ENCODE assay signal across 24 mouse cellular contexts in genomic region chr4:71727611-71728010, GRCm38 (mm10). TPM values are rescaled to one million over a fixed set of nuclear protein-coding genes. Genes with fewer than 3 reads are reported as not detected.
DNase-seq lines count a peak whose midpoint lies in the region; ATAC-seq and TF ChIP-seq lines count a peak whose summit lies in the region.
"Had no signal": no experiment of that assay in that cellular context is flagged by ENCODE, and none has a peak within 500 bp of the region (broad histone marks: within the 10 kb centered on the region; RNA-seq: fewer than 3 reads in every experiment).

No protein-coding gene starts in this region.

- H3K27me3 ChIP-seq in kidney, postnatal 0 days (ENCODE audit: insufficient read depth, low read length) = no peaks in the 10 kb centered on the region
- H3K27me3 ChIP-seq in kidney, adult 2 months (replicated peaks; ENCODE audit: control insufficient read depth, insufficient read depth, low read length) = no peaks in the 10 kb centered on the region
- no peaks in the 10 kb centered on the region for H3K27me3 ChIP-seq in neural tube, embryonic 12.5 days (replicated peaks)
- no peaks in the 10 kb centered on the region for H3K27me3 ChIP-seq in forebrain, embryonic 14.5 days (replicated peaks; ENCODE audit: control insufficient read depth, insufficient read depth, low read length)
- H3K27me3 ChIP-seq: embryonic facial prominence, embryonic 12.5 days; heart, embryonic 13.5 days; intestine, embryonic 15.5 days; kidney, embryonic 15.5 days; stomach, embryonic 15.5 days had no signal

- no peaks in the 10 kb centered on the region for H3K36me3 ChIP-seq in kidney, postnatal 0 days (ENCODE audit: insufficient read depth, low read length)
- H3K36me3 ChIP-seq in kidney, adult 2 months (ENCODE audit: control insufficient read depth, insufficient read depth, low read length) = no peaks in the 10 kb centered on the region
- H3K36me3 ChIP-seq in neural tube, embryonic 12.5 days = no peaks in the 10 kb centered on the region
- no peaks in the 10 kb centered on the region for H3K36me3 ChIP-seq in forebrain, embryonic 14.5 days (ENCODE audit: control insufficient read depth, insufficient read depth, low read length)
- H3K36me3 ChIP-seq: embryonic facial prominence, embryonic 12.5 days; G1E; heart, embryonic 13.5 days; intestine, embryonic 15.5 days; kidney, embryonic 15.5 days; midbrain, embryonic 10.5 days; stomach, embryonic 15.5 days had no signal

- no peaks in the 10 kb centered on the region for H3K9me3 ChIP-seq in kidney, postnatal 0 days (replicated peaks; ENCODE audit: low read length)
- no peaks in the 10 kb centered on the region for H3K9me3 ChIP-seq in neural tube, embryonic 12.5 days
- H3K9me3 ChIP-seq in forebrain, embryonic 14.5 days (replicated peaks; ENCODE audit: control insufficient read depth, low read length) = no peaks in the 10 kb centered on the region
- H3K9me3 ChIP-seq: embryonic facial prominence, embryonic 12.5 days; heart, embryonic 13.5 days; kidney, embryonic 15.5 days; midbrain, embryonic 10.5 days; stomach, embryonic 15.5 days had no signal

- no peak overlapping the region for H3K4me2 ChIP-seq in kidney, postnatal 0 days (ENCODE audit: low read length)
- no peak overlapping the region for H3K4me2 ChIP-seq in neural tube, embryonic 12.5 days (replicated peaks)
- no peak overlapping the region for H3K4me2 ChIP-seq in forebrain, embryonic 14.5 days (ENCODE audit: low read length)
- H3K4me2 ChIP-seq: embryonic facial prominence, embryonic 12.5 days; heart, embryonic 13.5 days; intestine, embryonic 15.5 days; kidney, embryonic 15.5 days; stomach, embryonic 15.5 days had no signal

- ATAC-seq in kidney, postnatal 0 days (replicated peaks; ENCODE audit: low FRiP score, low read depth) = no peak
- ATAC-seq in neural tube, embryonic 12.5 days (ENCODE audit: low FRiP score, low read depth) = 0 out of 2 replicates have a peak, but pooled peaks have one; percentile 9
- peak; percentile 90 for ATAC-seq in forebrain, embryonic 14.5 days
- ATAC-seq: CD4-positive, CD25-positive, alpha-beta regulatory T cell, adult 4 months; intestine, embryonic 15.5 days; lung, postnatal 0 days had no signal

- TF ChIP-seq CTCF in kidney, postnatal 0 days (IDR thresholded peaks at IDR 0.05; ENCODE audit: low read depth) = no peak
- TF ChIP-seq CTCF in kidney, adult 2 months (conservative IDR thresholded peaks at IDR 0.05; ENCODE audit: insufficient read depth, insufficient read length, low read depth, low read length) = no peak

- WGBS in kidney, postnatal 0 days = 55% methylated on average over 2 of the region's 2 CpGs
- WGBS in kidney, adult 2 months = 60% methylated on average over 2 of the region's 2 CpGs
- WGBS in neural tube, embryonic 12.5 days = 40% methylated on average over 2 of the region's 2 CpGs
- 45% methylated on average over 2 of the region's 2 CpGs for WGBS in forebrain, embryonic 14.5 days

- no peaks in the 10 kb centered on the region for H3K4me1 ChIP-seq in kidney, postnatal 0 days (replicated peaks; ENCODE audit: insufficient read depth, low read length)
- no peaks in the 10 kb centered on the region for H3K4me1 ChIP-seq in kidney, adult 2 months (ENCODE audit: control insufficient read depth, insufficient read depth, low read length)
- H3K4me1 ChIP-seq in neural tube, embryonic 12.5 days = no peaks in the 10 kb centered on the region
- no peaks in the 10 kb centered on the region; the same call in 1 of the 2 replicates for H3K4me1 ChIP-seq in forebrain, embryonic 14.5 days (ENCODE audit: control insufficient read depth, insufficient read depth, low read length)
- H3K4me1 ChIP-seq: embryonic facial prominence, embryonic 12.5 days; heart, embryonic 13.5 days; intestine, embryonic 15.5 days; kidney, embryonic 15.5 days; midbrain, embryonic 10.5 days; stomach, embryonic 15.5 days had no signal

- no peak overlapping the region for H3K27ac ChIP-seq in kidney, postnatal 0 days
- H3K27ac ChIP-seq in kidney, adult 2 months (ENCODE audit: insufficient read depth, low read depth, low read length) = no peak overlapping the region
- no peak overlapping the region for H3K27ac ChIP-seq in neural tube, embryonic 12.5 days
- no peak overlapping the region for H3K27ac ChIP-seq in forebrain, embryonic 14.5 days (ENCODE audit: low read depth, low read length)
- H3K27ac ChIP-seq: embryonic facial prominence, embryonic 12.5 days; heart, embryonic 13.5 days; intestine, embryonic 15.5 days; kidney, embryonic 15.5 days; midbrain, embryonic 10.5 days; stomach, embryonic 15.5 days had no signal

- intact Hi-C loops in heart, postnatal 25 days (cut with DNase I) = no loop called here

- H3K9ac ChIP-seq in kidney, postnatal 0 days (ENCODE audit: low read depth, low read length) = no peak overlapping the region
- H3K9ac ChIP-seq in neural tube, embryonic 12.5 days = no peak overlapping the region
- no peak overlapping the region for H3K9ac ChIP-seq in forebrain, embryonic 14.5 days (ENCODE audit: low read length)
- H3K9ac ChIP-seq: embryonic facial prominence, embryonic 12.5 days; heart, embryonic 13.5 days; intestine, embryonic 15.5 days; kidney, embryonic 15.5 days; stomach, embryonic 15.5 days had no signal

- no peak overlapping the region for H3K4me3 ChIP-seq in kidney, postnatal 0 days (replicated peaks; ENCODE audit: low read depth, low read length)
- H3K4me3 ChIP-seq in kidney, adult 2 months (ENCODE audit: insufficient read depth, low read depth, low read length) = no peak overlapping the region
- no peak overlapping the region for H3K4me3 ChIP-seq in neural tube, embryonic 12.5 days
- H3K4me3 ChIP-seq in forebrain, embryonic 14.5 days (ENCODE audit: low read depth, low read length) = no peak overlapping the region
- H3K4me3 ChIP-seq: embryonic facial prominence, embryonic 12.5 days; heart, embryonic 13.5 days; intestine, embryonic 15.5 days; kidney, embryonic 15.5 days; midbrain, embryonic 10.5 days; myocyte; stomach, embryonic 15.5 days had no signal

- DNase-seq in kidney, postnatal 0 days (ENCODE audit: low spot score) = peak; percentile 16
- no peak for DNase-seq in kidney, adult 2 months
- DNase-seq in neural tube, embryonic 10.5 days (ENCODE audit: extremely low spot score, low spot score) = no peak
- peak; percentile 69 for DNase-seq in forebrain, embryonic 14.5 days (ENCODE audit: low spot score)
- no peak for DNase-seq in heart, postnatal 25 days (ENCODE audit: low spot score)
- DNase-seq in testis, postnatal 14 days (ENCODE audit: low spot score) = no peak
- DNase-seq: cerebellum, postnatal 14 days; heart, postnatal 4 days had no signal

- TF ChIP-seq POLR2A in kidney, adult 2 months (IDR thresholded peaks at IDR 0.05; ENCODE audit: low read depth, low read length) = no peak

RNA-seq across cellular contexts. Expression of gene Gm11232, which starts 30.2 kb away (rescaled TPM):
- polyA plus RNA-seq in kidney, postnatal 0 days (2015; fragmentation: Nextera tagmentation; extraction: Ambion mirVana) = 2.4 and 3.5 TPM in 2 replicates
- 0.07 TPM in 1 of 2 replicates, not detected in the other for polyA plus RNA-seq in kidney, adult 2 months (2012; rRNA removed)
- 0.11 TPM in 2 replicates for polyA plus RNA-seq in neural tube, embryonic 12.5 days (2016; fragmentation: Nextera tagmentation; extraction: Ambion mirVana)
- not detected in 2 replicates for polyA plus RNA-seq in forebrain, embryonic 14.5 days (2014; fragmentation: Nextera tagmentation; extraction: Ambion mirVana)
- total RNA-seq in heart, postnatal 25 days (2021) = not detected
- total RNA-seq: gastrocnemius, adult 18-20 months; granulocyte monocyte progenitor cell, adult 5-6 weeks; heart, postnatal 4 days; layer of hippocampus, postnatal 25 days; left cerebral cortex, postnatal 36 days; liver, adult 2 months had no signal
- polyA plus RNA-seq: CD4-positive, CD25-positive, alpha-beta regulatory T cell, adult 4 months; G1E; liver, adult 2 months; lung, postnatal 0 days; midbrain, embryonic 10.5 days; myocyte had no signal

Comparison
In these comparisons a context has a peak if more than half of its experiments do, and no peak if none do; other contexts are left out.
1. DNase-seq: peak in kidney, postnatal 0 days (single experiment) and forebrain, embryonic 14.5 days (single experiment); none in kidney, adult 2 months (single experiment), neural tube, embryonic 10.5 days (single experiment), heart, postnatal 25 days (single experiment) and testis, postnatal 14 days (single experiment).